ENCODE assay signal across 19 mouse cellular contexts in genomic region chr6:37276181-37276580, GRCm38 (mm10). TPM values are rescaled to one million over a fixed set of nuclear protein-coding genes. Genes with fewer than 3 reads are reported as not detected.
"Had no signal": no experiment of that assay in that cellular context is flagged by ENCODE, and none has a peak within 500 bp of the region (broad histone marks: within the 10 kb centered on the region; RNA-seq: fewer than 3 reads in every experiment).

No protein-coding gene starts in this region.

- DNase-seq: kidney, adult 18-20 months; kidney, adult 9 months; kidney, postnatal 14 days; kidney, postnatal 4 days; left cerebral cortex, postnatal 4 days; liver, postnatal 0 days; lung, postnatal 14 days; thymus, adult 18-20 months; thymus, postnatal 36 days had no signal

- H3K4me2 ChIP-seq: limb, embryonic 12.5 days; limb, embryonic 15.5 days; liver, embryonic 11.5 days; lung, embryonic 15.5 days; midbrain, embryonic 12.5 days had no signal

- ATAC-seq: liver, postnatal 0 days; midbrain, embryonic 16.5 days had no signal

- H3K4me3 ChIP-seq: left cerebral cortex, adult 2 months; limb, embryonic 12.5 days; limb, embryonic 15.5 days; lung, embryonic 15.5 days; midbrain, embryonic 12.5 days had no signal

- H3K27ac ChIP-seq: left cerebral cortex, adult 2 months; limb, embryonic 12.5 days; limb, embryonic 15.5 days; liver, embryonic 14.5 days; lung, embryonic 15.5 days; macrophage; midbrain, embryonic 12.5 days had no signal

- H3K36me3 ChIP-seq: limb, embryonic 12.5 days; limb, embryonic 15.5 days; lung, embryonic 15.5 days; midbrain, embryonic 12.5 days had no signal

- H3K9ac ChIP-seq: limb, embryonic 12.5 days; limb, embryonic 15.5 days; liver, embryonic 14.5 days; liver, postnatal 0 days; lung, embryonic 15.5 days; midbrain, embryonic 12.5 days had no signal

- H3K9me3 ChIP-seq: limb, embryonic 12.5 days; limb, embryonic 15.5 days; lung, embryonic 15.5 days; midbrain, embryonic 12.5 days had no signal

- H3K27me3 ChIP-seq: limb, embryonic 12.5 days; limb, embryonic 15.5 days; lung, embryonic 15.5 days; midbrain, embryonic 12.5 days had no signal

RNA-seq across cellular contexts. Expression of gene Dgki, which starts 23.8 kb away (rescaled TPM):
- total RNA-seq: monocyte, adult 5-6 weeks had no signal
